Mouse (Mus musculus) limb, embryonic 13.5 days (tissue): ENCODE results near the gene Adgrf5. TPM values are rescaled to one million over a fixed set of nuclear protein-coding genes. Genes with fewer than 3 reads are reported as not detected.
A peak's percentile ranks its signal among the peaks of the same experiment; 100 is the strongest.

Source experiments
- ATAC-seq: fragments of 200-750 bp; cut with Nextera tagmentation; 2 replicates; pipeline ENCODE4 v1.8.0; 2017; ENCODE audit warnings: low read depth, moderate number of reproducible peaks, moderate TSS enrichment; ENCODE audit not compliant: low FRiP score
- H3K27ac ChIP-seq: fragments of 300-500 bp; sonication (generic); 2 replicates; pipeline ENCODE4 v1.5.1; 2015; ENCODE audit warnings: inconsistent platforms, mild to moderate bottlenecking, moderate library complexity
- H3K27me3 ChIP-seq: fragments of 300-500 bp; sonication (generic); 2 replicates; pipeline ENCODE4 v1.6.1; 2015; ENCODE audit warnings: mild to moderate bottlenecking, inconsistent platforms
- H3K36me3 ChIP-seq: fragments of 300-500 bp; sonication (generic); 2 replicates; pipeline ENCODE4 v1.6.1; 2015; ENCODE audit warnings: inconsistent platforms, mild to moderate bottlenecking, moderate library complexity
- H3K4me1 ChIP-seq: fragments of 300-500 bp; sonication (generic); 2 replicates; pipeline ENCODE4 v1.6.1; 2015; ENCODE audit warnings: inconsistent platforms
- H3K4me2 ChIP-seq: fragments of 300-500 bp; sonication (generic); replicated peaks from 2 replicates; pipeline ENCODE4 v1.6.1; 2015; ENCODE audit warnings: inconsistent platforms, mild to moderate bottlenecking, moderate library complexity
- H3K4me3 ChIP-seq: fragments of 300-500 bp; sonication (generic); 2 replicates; pipeline ENCODE4 v1.5.1; 2015; ENCODE audit warnings: moderate library complexity, mild to moderate bottlenecking, inconsistent platforms
- H3K9ac ChIP-seq: fragments of 300-500 bp; sonication (generic); 2 replicates; pipeline ENCODE4 v1.6.1; 2015; ENCODE audit warnings: mild to moderate bottlenecking, inconsistent platforms
- H3K9me3 ChIP-seq: fragments of 300-500 bp; sonication (generic); 2 replicates; pipeline ENCODE4 v1.6.1; 2016; ENCODE audit warnings: inconsistent platforms
- WGBS: fragments of 180-500 bp; shearing (Covaris S2); methylation state at CpG from one replicate; pipeline ENCODE4 v1.1.7; 2015; 5-methylcytosine and 5-hydroxymethylcytosine counted together
- polyA plus RNA-seq: library from polyadenylated mRNA; unstranded; fragments of >200 nt; fragmentation: Nextera tagmentation; extraction: Ambion mirVana; gene quantifications from 2 replicates; pipeline ENCODE4 v1.2.1, GENCODE M21; 2015

The Adgrf5 gene
- polyA plus RNA-seq, 1 experiment from 2014 or later = 11.6 TPM

GRCm38 (mm10) chr17:43357902-43358539, 2.2 kb upstream of the Adgrf5 start:
- H3K9me3 ChIP-seq = no peaks in the 10 kb centered on the region
- H3K4me3 ChIP-seq = no peak overlapping the region
- no peak for ATAC-seq
- peak overlapping the region; percentile 32; the same call in 1 of the 2 replicates for H3K4me2 ChIP-seq
- WGBS = 12% methylated on average over 9 of the region's 9 CpGs
- peaks cover 13% of the 10 kb centered on the region for H3K4me1 ChIP-seq
- no peak overlapping the region for H3K9ac ChIP-seq
- no peak overlapping the region for H3K27ac ChIP-seq
- no peaks in the 10 kb centered on the region for H3K36me3 ChIP-seq
- no peaks in the 10 kb centered on the region for H3K27me3 ChIP-seq

GRCm38 (mm10) chr17:43361021-43361420, 770 bp downstream of the Adgrf5 start:
- Histone ChIP-seq H3K4me2 (peak overlapping the region; percentile 2; the same call in 1 of the 2 replicates), H3K36me3 (no peaks in the 10 kb centered on the region), H3K4me1 (peaks cover 13% of the 10 kb centered on the region), H3K9me3 (no peaks in the 10 kb centered on the region), H3K9ac (no peak overlapping the region), H3K4me3 (no peak overlapping the region), H3K27ac (no peak overlapping the region; the same call in 1 of the 2 replicates), H3K27me3 (no peaks in the 10 kb centered on the region)
- ATAC-seq = no peak
- WGBS = 80% methylated on average over 11 of the region's 11 CpGs

GRCm38 (mm10) chr17:43362362-43362761, 2.1 kb downstream of the Adgrf5 start:
- Histone ChIP-seq H3K27me3 (no peaks in the 10 kb centered on the region), H3K4me1 (peaks cover 13% of the 10 kb centered on the region), H3K4me3 (no peak overlapping the region), H3K4me2 (no peak overlapping the region), H3K27ac (no peak overlapping the region), H3K36me3 (no peaks in the 10 kb centered on the region), H3K9me3 (no peaks in the 10 kb centered on the region), H3K9ac (no peak overlapping the region)
- WGBS = 76% methylated on average over 11 of the region's 11 CpGs
- ATAC-seq = no peak

GRCm38 (mm10) chr17:43362881-43363280, 2.6 kb downstream of the Adgrf5 start:
- H3K9me3 ChIP-seq = no peaks in the 10 kb centered on the region
- H3K4me2 ChIP-seq = no peak overlapping the region
- peaks cover 14% of the 10 kb centered on the region for H3K4me1 ChIP-seq
- no peaks in the 10 kb centered on the region for H3K27me3 ChIP-seq
- WGBS = 69% methylated on average over 6 of the region's 6 CpGs
- H3K27ac ChIP-seq = no peak overlapping the region
- no peak overlapping the region for H3K4me3 ChIP-seq
- ATAC-seq = no peak
- no peaks in the 10 kb centered on the region for H3K36me3 ChIP-seq
- H3K9ac ChIP-seq = no peak overlapping the region

- Histone ChIP-seq H3K36me3 (no peaks in the 10 kb centered on the region), H3K9ac (no peak overlapping the region), H3K4me3 (no peak overlapping the region), H3K27ac (no peak overlapping the region), H3K9me3 (no peaks in the 10 kb centered on the region), H3K4me2 (no peak overlapping the region), H3K27me3 (no peaks in the 10 kb centered on the region), H3K4me1 (peaks cover 17% of the 10 kb centered on the region)
- ATAC-seq = no peak
- WGBS = 70% methylated on average over 6 of the region's 6 CpGs
These were observed 3.7 kb downstream of the Adgrf5 start for GRCm38 (mm10) chr17:43363921-43364320.

- ATAC-seq = no peak
- Histone ChIP-seq H3K4me1 (peaks cover 13% of the 10 kb centered on the region), H3K9me3 (no peaks in the 10 kb centered on the region), H3K9ac (no peak overlapping the region), H3K4me2 (no peak overlapping the region), H3K36me3 (no peaks in the 10 kb centered on the region), H3K4me3 (no peak overlapping the region), H3K27me3 (no peaks in the 10 kb centered on the region), H3K27ac (no peak overlapping the region)
- WGBS = 84% methylated on average over 6 of the region's 6 CpGs
These were observed 5.0 kb downstream of the Adgrf5 start for GRCm38 (mm10) chr17:43365297-43365696.

GRCm38 (mm10) chr17:43366486-43366885, 6.2 kb downstream of the Adgrf5 start:
- peaks cover 8% of the 10 kb centered on the region for H3K4me1 ChIP-seq
- H3K4me2 ChIP-seq = no peak overlapping the region
- ATAC-seq = no peak
- WGBS = 85% methylated on average over 9 of the region's 9 CpGs
- no peaks in the 10 kb centered on the region for H3K36me3 ChIP-seq
- no peaks in the 10 kb centered on the region for H3K9me3 ChIP-seq
- H3K9ac ChIP-seq = no peak overlapping the region
- no peaks in the 10 kb centered on the region for H3K27me3 ChIP-seq
- no peak overlapping the region for H3K27ac ChIP-seq
- no peak overlapping the region for H3K4me3 ChIP-seq

- Histone ChIP-seq H3K4me3 (no peak overlapping the region), H3K27ac (peak overlapping the region; percentile 15; the same call in 1 of the 2 replicates), H3K4me1 (peaks cover 8% of the 10 kb centered on the region), H3K36me3 (no peaks in the 10 kb centered on the region), H3K9me3 (no peaks in the 10 kb centered on the region), H3K27me3 (no peaks in the 10 kb centered on the region), H3K4me2 (no peak overlapping the region), H3K9ac (no peak overlapping the region)
- WGBS = 23% methylated on average over 5 of the region's 5 CpGs
- ATAC-seq = no peak
These were observed 7.9 kb downstream of the Adgrf5 start for GRCm38 (mm10) chr17:43368171-43368576.

- no peak for ATAC-seq
- H3K4me3 ChIP-seq = no peak overlapping the region
- WGBS = 82% methylated on average over 4 of the region's 4 CpGs
These were observed 12.4 kb downstream of the Adgrf5 start for GRCm38 (mm10) chr17:43372604-43373003.

GRCm38 (mm10) chr17:43374020-43374419, 13.8 kb downstream of the Adgrf5 start:
- Histone ChIP-seq H3K27ac (no peak overlapping the region), H3K4me3 (no peak overlapping the region), H3K9ac (no peak overlapping the region), H3K36me3 (no peaks in the 10 kb centered on the region), H3K9me3 (no peaks in the 10 kb centered on the region), H3K4me1 (no peaks in the 10 kb centered on the region), H3K4me2 (no peak overlapping the region), H3K27me3 (no peaks in the 10 kb centered on the region)
- no peak for ATAC-seq
- WGBS = 70% methylated on average over 4 of the region's 4 CpGs

More at GRCm38 (mm10) chr17:43372604-43373003, 12.4 kb downstream of the Adgrf5 start:
- H3K9me3 ChIP-seq = no peaks in the 10 kb centered on the region
- H3K36me3 ChIP-seq = no peaks in the 10 kb centered on the region
- H3K4me2 ChIP-seq = no peak overlapping the region
- no peak overlapping the region for H3K9ac ChIP-seq
- H3K27ac ChIP-seq = no peak overlapping the region
- H3K27me3 ChIP-seq = no peaks in the 10 kb centered on the region
- peaks cover 8% of the 10 kb centered on the region for H3K4me1 ChIP-seq

GRCm38 (mm10) chr17:43376527-43376926, 16.3 kb downstream of the Adgrf5 start:
- Histone ChIP-seq H3K36me3 (no peaks in the 10 kb centered on the region), H3K27me3 (no peaks in the 10 kb centered on the region), H3K9ac (no peak overlapping the region), H3K4me2 (no peak overlapping the region), H3K27ac (no peak overlapping the region), H3K4me3 (no peak overlapping the region), H3K4me1 (no peaks in the 10 kb centered on the region), H3K9me3 (no peaks in the 10 kb centered on the region)
- 59% methylated on average over 5 of the region's 5 CpGs for WGBS
- no peak for ATAC-seq

- no peaks in the 10 kb centered on the region for H3K27me3 ChIP-seq
- 88% methylated on average over 5 of the region's 5 CpGs for WGBS
- H3K27ac ChIP-seq = no peak overlapping the region
- no peak for ATAC-seq
- no peaks in the 10 kb centered on the region for H3K4me1 ChIP-seq
- H3K9ac ChIP-seq = no peak overlapping the region
- H3K9me3 ChIP-seq = no peaks in the 10 kb centered on the region
- no peak overlapping the region for H3K4me3 ChIP-seq
- no peaks in the 10 kb centered on the region for H3K36me3 ChIP-seq
- H3K4me2 ChIP-seq = no peak overlapping the region
These were observed 18.5 kb downstream of the Adgrf5 start for GRCm38 (mm10) chr17:43378703-43379102.

GRCm38 (mm10) chr17:43386331-43386730, 26.1 kb downstream of the Adgrf5 start:
- Histone ChIP-seq H3K36me3 (no peaks in the 10 kb centered on the region), H3K9me3 (no peaks in the 10 kb centered on the region), H3K9ac (no peak overlapping the region), H3K4me1 (no peaks in the 10 kb centered on the region), H3K27me3 (no peaks in the 10 kb centered on the region), H3K4me2 (no peak overlapping the region), H3K4me3 (no peak overlapping the region), H3K27ac (no peak overlapping the region)
- no peak for ATAC-seq
- WGBS = 84% methylated on average over 5 of the region's 5 CpGs
